In the genomic region with DNA sequence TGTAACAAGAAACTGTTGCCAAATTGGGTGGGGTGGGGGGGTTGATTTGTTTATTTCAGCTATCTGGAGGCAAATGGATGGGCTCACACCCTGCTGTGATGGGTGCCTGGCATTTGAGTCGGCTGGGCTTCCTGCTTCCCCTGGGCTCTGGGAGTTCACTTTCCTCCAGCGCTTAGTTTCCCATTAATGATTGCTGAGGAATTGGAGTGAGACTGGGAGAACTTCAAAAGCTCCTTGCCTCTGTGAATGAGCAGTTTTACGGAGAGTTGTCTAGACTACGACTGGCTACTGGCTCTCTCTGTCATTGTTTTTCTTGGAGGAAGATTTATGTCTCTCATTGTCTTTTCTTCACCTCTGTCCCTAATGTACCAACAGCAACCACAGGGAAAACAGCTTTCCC, we compare ENCODE assay signal across 12 mouse cellular contexts. TPM values are rescaled to one million over a fixed set of nuclear protein-coding genes. Genes with fewer than 3 reads are reported as not detected.
DNase-seq lines count a peak whose midpoint lies in the region; ATAC-seq and TF ChIP-seq lines count a peak whose summit lies in the region.
"Had no signal": no experiment of that assay in that cellular context is flagged by ENCODE, and none has a peak within 500 bp of the region (broad histone marks: within the 10 kb centered on the region; RNA-seq: fewer than 3 reads in every experiment).

No protein-coding gene starts in this region.

- no peak for TF ChIP-seq CTCF in heart, adult 2 months (IDR thresholded peaks at IDR 0.05)
- TF ChIP-seq CTCF in kidney, postnatal 0 days (IDR thresholded peaks at IDR 0.05; ENCODE audit: low read depth) = no peak
- no peak for TF ChIP-seq CTCF in midbrain, postnatal 0 days (IDR thresholded peaks at IDR 0.05)

- ATAC-seq in heart, embryonic 11.5 days (replicated peaks; ENCODE audit: insufficient number of reproducible peaks, low FRiP score, low TSS enrichment) = no peak
- peak; percentile 67 for ATAC-seq in kidney, postnatal 0 days (replicated peaks; ENCODE audit: low FRiP score, low read depth)
- ATAC-seq in stomach, embryonic 16.5 days (ENCODE audit: insufficient read depth, low FRiP score) = no peak
- ATAC-seq in midbrain, postnatal 0 days (ENCODE audit: low FRiP score) = no peak
- ATAC-seq: forebrain, embryonic 14.5 days; midbrain, embryonic 13.5 days had no signal

- no peaks in the 10 kb centered on the region; the same call in 1 of the 2 replicates for H3K36me3 ChIP-seq in heart, adult 2 months (ENCODE audit: control insufficient read depth, insufficient read depth, low read length)
- H3K36me3 ChIP-seq in heart, embryonic 11.5 days (ENCODE audit: control insufficient read depth, insufficient read depth, low read length) = no peaks in the 10 kb centered on the region
- H3K36me3 ChIP-seq in kidney, postnatal 0 days (ENCODE audit: insufficient read depth, low read length) = no peaks in the 10 kb centered on the region
- H3K36me3 ChIP-seq in stomach, embryonic 16.5 days (ENCODE audit: control insufficient read depth, insufficient read depth, low read length) = no peaks in the 10 kb centered on the region
- H3K36me3 ChIP-seq in midbrain, postnatal 0 days (ENCODE audit: insufficient read depth, low read length) = no peaks in the 10 kb centered on the region
- H3K36me3 ChIP-seq: G1E; midbrain, embryonic 13.5 days had no signal

- H3K4me2 ChIP-seq in heart, embryonic 11.5 days = no peak overlapping the region
- peak overlapping the region; percentile 34 for H3K4me2 ChIP-seq in kidney, postnatal 0 days (ENCODE audit: low read length)
- H3K4me2 ChIP-seq in stomach, embryonic 16.5 days (ENCODE audit: low read depth, low read length) = no peak overlapping the region
- H3K4me2 ChIP-seq in midbrain, postnatal 0 days (ENCODE audit: low read depth, low read length, poor library complexity, severe bottlenecking) = no peak overlapping the region
- H3K4me2 ChIP-seq: midbrain, embryonic 13.5 days had no signal

- peak overlapping the region; percentile 51 for H3K27ac ChIP-seq in heart, adult 2 months
- H3K27ac ChIP-seq in heart, embryonic 11.5 days (ENCODE audit: low read depth, low read length) = no peak overlapping the region
- H3K27ac ChIP-seq in kidney, postnatal 0 days = peak overlapping the region; percentile 84
- H3K27ac ChIP-seq in stomach, embryonic 16.5 days (ENCODE audit: low read length) = peak overlapping the region; percentile 21; the same call in 1 of the 2 replicates
- H3K27ac ChIP-seq in midbrain, postnatal 0 days (ENCODE audit: low read depth, low read length) = no peak overlapping the region
- H3K27ac ChIP-seq: midbrain, embryonic 13.5 days had no signal

- intact Hi-C loops in heart, adult 2 months (cut with DNase I) = no loop called here

- DNase-seq in heart, adult 2 months = no peak
- DNase-seq in lung, postnatal 10 days = peak; percentile 36
- no peak for DNase-seq in lung, adult 18-20 months
- DNase-seq in kidney, postnatal 0 days (ENCODE audit: low spot score) = peak; percentile 90
- no peak for DNase-seq in right cerebral cortex, postnatal 10 days (ENCODE audit: low spot score in 2 of 2)
- DNase-seq in midbrain, postnatal 0 days (ENCODE audit: low spot score) = no peak
- DNase-seq: cerebellum, adult 2 months had no signal

- no peak overlapping the region for H3K4me3 ChIP-seq in heart, adult 2 months
- no peak overlapping the region for H3K4me3 ChIP-seq in heart, embryonic 11.5 days (ENCODE audit: low read depth, low read length)
- H3K4me3 ChIP-seq in kidney, postnatal 0 days (replicated peaks; ENCODE audit: low read depth, low read length) = no peak overlapping the region
- no peak overlapping the region for H3K4me3 ChIP-seq in stomach, embryonic 16.5 days (replicated peaks; ENCODE audit: low read length)
- no peak overlapping the region for H3K4me3 ChIP-seq in midbrain, postnatal 0 days (ENCODE audit: low read depth, low read length)
- H3K4me3 ChIP-seq: midbrain, embryonic 13.5 days had no signal

- H3K9ac ChIP-seq in heart, adult 2 months (ENCODE audit: low read depth, low read length) = no peak overlapping the region
- no peak overlapping the region for H3K9ac ChIP-seq in heart, embryonic 11.5 days (ENCODE audit: low read depth, low read length)
- no peak overlapping the region for H3K9ac ChIP-seq in kidney, postnatal 0 days (ENCODE audit: low read depth, low read length)
- no peak overlapping the region for H3K9ac ChIP-seq in stomach, embryonic 16.5 days (ENCODE audit: low read length)
- H3K9ac ChIP-seq in midbrain, postnatal 0 days (replicated peaks; ENCODE audit: low read length, poor library complexity, severe bottlenecking) = no peak overlapping the region
- H3K9ac ChIP-seq: midbrain, embryonic 13.5 days had no signal

- no peaks in the 10 kb centered on the region for H3K9me3 ChIP-seq in heart, embryonic 11.5 days (replicated peaks; ENCODE audit: control insufficient read depth, low read length)
- H3K9me3 ChIP-seq in kidney, postnatal 0 days (replicated peaks; ENCODE audit: low read length) = no peaks in the 10 kb centered on the region
- H3K9me3 ChIP-seq in stomach, embryonic 16.5 days (replicated peaks; ENCODE audit: control insufficient read depth, low read length) = no peaks in the 10 kb centered on the region
- no peaks in the 10 kb centered on the region for H3K9me3 ChIP-seq in midbrain, postnatal 0 days (ENCODE audit: low read length)
- H3K9me3 ChIP-seq: G1E; midbrain, embryonic 13.5 days had no signal

- H3K4me1 ChIP-seq in heart, adult 2 months (ENCODE audit: control insufficient read depth, insufficient read depth, low read length) = peaks cover 18% of the 10 kb centered on the region
- H3K4me1 ChIP-seq in heart, embryonic 11.5 days (ENCODE audit: control insufficient read depth, insufficient read depth, low read length) = peaks cover 16% of the 10 kb centered on the region
- H3K4me1 ChIP-seq in kidney, postnatal 0 days (replicated peaks; ENCODE audit: insufficient read depth, low read length) = peaks cover 20% of the 10 kb centered on the region
- H3K4me1 ChIP-seq in stomach, embryonic 16.5 days (ENCODE audit: control insufficient read depth, insufficient read depth, low read length) = peaks cover 14% of the 10 kb centered on the region
- H3K4me1 ChIP-seq in midbrain, postnatal 0 days (ENCODE audit: insufficient read depth, low read length) = no peaks in the 10 kb centered on the region

- no peaks in the 10 kb centered on the region for H3K79me2 ChIP-seq in heart, adult 2 months (replicated peaks; ENCODE audit: control insufficient read depth, insufficient read depth, low read length)

- TF ChIP-seq EP300 in heart, adult 2 months (IDR thresholded peaks at IDR 0.05; ENCODE audit: insufficient read depth, low read depth, low read length) = no peak

- TF ChIP-seq POLR2A in heart, adult 2 months (IDR thresholded peaks at IDR 0.05; ENCODE audit: insufficient read depth, low read depth, low read length) = no peak

- 12% methylated on average over 4 of the region's 4 CpGs for WGBS in heart, adult 2 months
- 5% methylated on average over 4 of the region's 4 CpGs for WGBS in heart, embryonic 11.5 days (ENCODE audit: insufficient replicate concordance)
- WGBS in kidney, postnatal 0 days = 3% methylated on average over 4 of the region's 4 CpGs
- WGBS in stomach, embryonic 16.5 days = 8% methylated on average over 4 of the region's 4 CpGs
- 31% methylated on average over 4 of the region's 4 CpGs for WGBS in midbrain, postnatal 0 days

- H3K27me3 ChIP-seq in heart, adult 2 months (ENCODE audit: control insufficient read depth, insufficient read depth, low read length) = no peaks in the 10 kb centered on the region
- no peaks in the 10 kb centered on the region for H3K27me3 ChIP-seq in heart, embryonic 11.5 days (ENCODE audit: control insufficient read depth, insufficient read depth, low read length)
- no peaks in the 10 kb centered on the region for H3K27me3 ChIP-seq in kidney, postnatal 0 days (ENCODE audit: insufficient read depth, low read length)
- H3K27me3 ChIP-seq in stomach, embryonic 16.5 days (ENCODE audit: control insufficient read depth, insufficient read depth, low read length) = no peaks in the 10 kb centered on the region
- no peaks in the 10 kb centered on the region for H3K27me3 ChIP-seq in midbrain, postnatal 0 days (ENCODE audit: insufficient read depth, low read length)
- H3K27me3 ChIP-seq: midbrain, embryonic 13.5 days had no signal

RNA-seq across cellular contexts. Expression of a gene that starts 36.2 kb away (rescaled TPM):
- 10 to 100 TPM; 13.1 to 14.7 TPM for total RNA-seq in heart, adult 2 months (2021)
- polyA plus RNA-seq in heart, adult 2 months (2012; rRNA removed) = 9.5 and 14.4 TPM in 2 replicates
- 16.8 and 19.6 TPM in 2 replicates for polyA plus RNA-seq in heart, embryonic 11.5 days (2014; fragmentation: Nextera tagmentation; extraction: Ambion mirVana)
- 47.4 and 49.9 TPM in 2 replicates for polyA plus RNA-seq in kidney, postnatal 0 days (2015; fragmentation: Nextera tagmentation; extraction: Ambion mirVana)
- polyA plus RNA-seq in stomach, embryonic 16.5 days (2015; fragmentation: Nextera tagmentation; extraction: Ambion mirVana) = 23.2 and 23.7 TPM in 2 replicates
- total RNA-seq in midbrain, postnatal 0 days (2014; rRNA removed) = 28.0 and 33.0 TPM in 2 replicates
- 9.0 and 12.4 TPM in 2 replicates for polyA plus RNA-seq in midbrain, postnatal 0 days (2015; fragmentation: Nextera tagmentation; extraction: Ambion mirVana)

Comparison
In these comparisons a context has a peak if more than half of its experiments do, and no peak if none do; other contexts are left out.
1. DNase-seq: peak in lung, postnatal 10 days (single experiment) and kidney, postnatal 0 days (single experiment); none in heart, adult 2 months (0 of 2), lung, adult 18-20 months (0 of 2), right cerebral cortex, postnatal 10 days (0 of 2) and midbrain, postnatal 0 days (single experiment).
2. H3K27ac ChIP-seq: peak in heart, adult 2 months (single experiment), kidney, postnatal 0 days (single experiment) and stomach, embryonic 16.5 days (single experiment); none in heart, embryonic 11.5 days (single experiment) and midbrain, postnatal 0 days (single experiment).